ENCODE assay signal across 18 mouse cellular contexts in the genomic region with DNA sequence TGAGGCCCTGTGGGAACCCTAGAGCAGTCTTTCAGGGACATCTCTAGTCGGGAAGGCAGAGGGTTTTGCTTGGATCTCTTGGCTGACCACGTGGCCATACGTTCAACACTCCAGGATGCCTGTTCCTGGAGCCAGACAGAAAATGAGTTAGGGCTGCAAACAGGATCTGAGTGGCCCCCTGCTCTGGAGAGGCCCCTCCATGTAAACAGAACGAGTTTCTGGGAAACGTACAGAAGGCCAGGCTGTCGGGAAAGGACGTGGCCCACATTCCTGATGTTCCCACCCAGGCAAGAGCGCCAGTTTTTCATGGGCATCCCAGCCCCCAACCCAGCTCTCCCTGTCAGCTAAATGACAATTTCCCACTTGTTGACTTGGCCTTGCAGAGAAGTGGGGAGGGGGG.
DNase-seq lines count a peak whose midpoint lies in the region; ATAC-seq lines count a peak whose summit lies in the region.
"Had no signal": no experiment of that assay in that cellular context is flagged by ENCODE, and none has a peak within 500 bp of the region (broad histone marks: within the 10 kb centered on the region; RNA-seq: fewer than 3 reads in every experiment).

No protein-coding gene starts in this region.

- H3K27me3 ChIP-seq in lung, embryonic 16.5 days (ENCODE audit: control insufficient read depth, insufficient read depth, low read depth, low read length) = no peaks in the 10 kb centered on the region
- no peaks in the 10 kb centered on the region for H3K27me3 ChIP-seq in embryonic facial prominence, embryonic 15.5 days
- H3K27me3 ChIP-seq in limb, embryonic 15.5 days = no peaks in the 10 kb centered on the region
- no peaks in the 10 kb centered on the region for H3K27me3 ChIP-seq in stomach, embryonic 16.5 days (ENCODE audit: control insufficient read depth, insufficient read depth, low read length)
- H3K27me3 ChIP-seq in kidney, embryonic 14.5 days (ENCODE audit: control insufficient read depth, insufficient read depth, low read length) = no peaks in the 10 kb centered on the region
- H3K27me3 ChIP-seq: hindbrain, embryonic 15.5 days had no signal

- WGBS in lung, embryonic 16.5 days = 17% methylated on average over 8 of the region's 8 CpGs
- 39% methylated on average over 8 of the region's 8 CpGs for WGBS in embryonic facial prominence, embryonic 15.5 days
- WGBS in limb, embryonic 15.5 days = 38% methylated on average over 8 of the region's 8 CpGs
- WGBS in stomach, embryonic 16.5 days = 27% methylated on average over 8 of the region's 8 CpGs
- 38% methylated on average over 8 of the region's 8 CpGs for WGBS in kidney, embryonic 14.5 days

- H3K9ac ChIP-seq in lung, embryonic 16.5 days (ENCODE audit: low read length) = no peak overlapping the region; the same call in 1 of the 2 replicates
- no peak overlapping the region for H3K9ac ChIP-seq in embryonic facial prominence, embryonic 15.5 days
- H3K9ac ChIP-seq in limb, embryonic 15.5 days = no peak overlapping the region
- H3K9ac ChIP-seq in stomach, embryonic 16.5 days (ENCODE audit: low read length) = no peak overlapping the region
- no peak overlapping the region for H3K9ac ChIP-seq in kidney, embryonic 14.5 days (ENCODE audit: low read depth, low read length)
- H3K9ac ChIP-seq: hindbrain, embryonic 15.5 days had no signal

- peak; percentile 30; the same call in 1 of the 2 replicates for ATAC-seq in lung, embryonic 16.5 days (ENCODE audit: low read depth)
- ATAC-seq in embryonic facial prominence, embryonic 15.5 days (ENCODE audit: insufficient number of reproducible peaks, low FRiP score, low TSS enrichment, low read depth) = no peak
- ATAC-seq in limb, embryonic 15.5 days (ENCODE audit: insufficient number of reproducible peaks, low FRiP score, low TSS enrichment, low read depth) = peak; percentile 49; the same call in 1 of the 2 replicates
- ATAC-seq in stomach, embryonic 16.5 days (ENCODE audit: insufficient read depth, low FRiP score) = peak; percentile 12; the same call in 1 of the 2 replicates
- no peak for ATAC-seq in kidney, embryonic 14.5 days (ENCODE audit: low FRiP score, low TSS enrichment)

- H3K4me1 ChIP-seq in lung, embryonic 16.5 days (replicated peaks; ENCODE audit: control insufficient read depth, insufficient read depth, low read length) = peaks cover 33% of the 10 kb centered on the region
- peaks cover 17% of the 10 kb centered on the region for H3K4me1 ChIP-seq in embryonic facial prominence, embryonic 15.5 days
- H3K4me1 ChIP-seq in limb, embryonic 15.5 days = peaks cover 39% of the 10 kb centered on the region
- peaks cover 30% of the 10 kb centered on the region for H3K4me1 ChIP-seq in stomach, embryonic 16.5 days (ENCODE audit: control insufficient read depth, insufficient read depth, low read length)
- H3K4me1 ChIP-seq in kidney, embryonic 14.5 days (ENCODE audit: control insufficient read depth, insufficient read depth, low read length) = no peaks in the 10 kb centered on the region
- H3K4me1 ChIP-seq: hindbrain, embryonic 15.5 days had no signal

- DNase-seq in lung, postnatal 36 days = no peak
- DNase-seq in cerebellum, postnatal 10 days = no peak
- no peak for DNase-seq in frontal cortex, postnatal 14 days (ENCODE audit: low spot score in 2 of 2)
- DNase-seq: adrenal gland, postnatal 25 days; cerebellum, adult 8-10 months; heart, adult 18-20 months; retina, postnatal 1 day; thymus, postnatal 25 days had no signal

- no peaks in the 10 kb centered on the region for H3K36me3 ChIP-seq in lung, embryonic 16.5 days (ENCODE audit: control insufficient read depth, insufficient read depth, low read length)
- H3K36me3 ChIP-seq in embryonic facial prominence, embryonic 15.5 days = no peaks in the 10 kb centered on the region
- H3K36me3 ChIP-seq in limb, embryonic 15.5 days = no peaks in the 10 kb centered on the region
- no peaks in the 10 kb centered on the region for H3K36me3 ChIP-seq in stomach, embryonic 16.5 days (ENCODE audit: control insufficient read depth, insufficient read depth, low read length)
- H3K36me3 ChIP-seq in kidney, embryonic 14.5 days (ENCODE audit: control insufficient read depth, insufficient read depth, low read length) = no peaks in the 10 kb centered on the region
- H3K36me3 ChIP-seq: hindbrain, embryonic 15.5 days had no signal

- peak overlapping the region; percentile 71 for H3K27ac ChIP-seq in lung, embryonic 16.5 days (ENCODE audit: low read length)
- H3K27ac ChIP-seq in embryonic facial prominence, embryonic 15.5 days (replicated peaks) = peak overlapping the region; percentile 48; the same call in 1 of the 2 replicates
- H3K27ac ChIP-seq in limb, embryonic 15.5 days = peak overlapping the region; percentile 60
- peak overlapping the region; percentile 54; the same call in 1 of the 2 replicates for H3K27ac ChIP-seq in stomach, embryonic 16.5 days (ENCODE audit: low read length)
- H3K27ac ChIP-seq in kidney, embryonic 14.5 days (ENCODE audit: low read depth, low read length) = no peak overlapping the region
- H3K27ac ChIP-seq: hindbrain, embryonic 15.5 days; kidney, postnatal 0 days; layer of hippocampus, adult 2 months had no signal

- no peak overlapping the region for H3K4me2 ChIP-seq in lung, embryonic 16.5 days (ENCODE audit: low read depth, low read length)
- no peak overlapping the region for H3K4me2 ChIP-seq in embryonic facial prominence, embryonic 15.5 days (replicated peaks)
- H3K4me2 ChIP-seq in limb, embryonic 15.5 days = no peak overlapping the region
- no peak overlapping the region for H3K4me2 ChIP-seq in stomach, embryonic 16.5 days (ENCODE audit: low read depth, low read length)
- H3K4me2 ChIP-seq in kidney, embryonic 14.5 days (replicated peaks; ENCODE audit: low read depth, low read length) = no peak overlapping the region
- H3K4me2 ChIP-seq: hindbrain, embryonic 15.5 days; midbrain, embryonic 11.5 days had no signal

- H3K4me3 ChIP-seq in lung, embryonic 16.5 days (ENCODE audit: low read length) = no peak overlapping the region
- H3K4me3 ChIP-seq in embryonic facial prominence, embryonic 15.5 days (replicated peaks) = no peak overlapping the region
- no peak overlapping the region for H3K4me3 ChIP-seq in limb, embryonic 15.5 days
- H3K4me3 ChIP-seq in stomach, embryonic 16.5 days (replicated peaks; ENCODE audit: low read length) = no peak overlapping the region
- no peak overlapping the region for H3K4me3 ChIP-seq in kidney, embryonic 14.5 days (ENCODE audit: low read length)
- H3K4me3 ChIP-seq: hindbrain, embryonic 15.5 days; layer of hippocampus, adult 2 months; myocyte had no signal

- peaks cover 21% of the 10 kb centered on the region for H3K9me3 ChIP-seq in lung, embryonic 16.5 days (ENCODE audit: control insufficient read depth, low read length)
- H3K9me3 ChIP-seq in embryonic facial prominence, embryonic 15.5 days (replicated peaks) = peaks cover 25% of the 10 kb centered on the region
- peaks cover 9% of the 10 kb centered on the region for H3K9me3 ChIP-seq in limb, embryonic 15.5 days
- H3K9me3 ChIP-seq in stomach, embryonic 16.5 days (replicated peaks; ENCODE audit: control insufficient read depth, low read length) = peaks cover 23% of the 10 kb centered on the region; the same call in 1 of the 2 replicates
- H3K9me3 ChIP-seq in kidney, embryonic 14.5 days (ENCODE audit: control insufficient read depth, low read length) = peaks cover 22% of the 10 kb centered on the region

Comparison
In these comparisons a context has a peak if more than half of its experiments do, and no peak if none do; other contexts are left out.
1. ATAC-seq: peak in lung, embryonic 16.5 days (single experiment), limb, embryonic 15.5 days (single experiment) and stomach, embryonic 16.5 days (single experiment); none in embryonic facial prominence, embryonic 15.5 days (single experiment) and kidney, embryonic 14.5 days (single experiment).